Mouse (Mus musculus) myocyte (in vitro differentiated cells): ENCODE results near the gene Cct4.

ENCODE experiments used
- MYOD1 ChIP-seq, 3 experiments: IDR thresholded peaks; one replicate each; pipeline ENCODE4 v1.6.1; 2011; ENCODE audit warnings: control low read depth in 2 of 3, low read depth in 2 of 3, mild to moderate bottlenecking in 2 of 3, moderate library complexity in 1 of 3; ENCODE audit not compliant: insufficient read length in 2 of 3, control insufficient read depth in 1 of 3
- MYOG ChIP-seq, 3 experiments: IDR thresholded peaks; one replicate each; pipeline ENCODE4 v1.6.1; 2011; ENCODE audit warnings: control low read depth in 2 of 3, low read depth in 2 of 3, mild to moderate bottlenecking in 2 of 3; ENCODE audit not compliant: insufficient read length in 2 of 3, control insufficient read depth in 1 of 3, insufficient read depth in 1 of 3
- POLR2A ChIP-seq: IDR thresholded peaks from one replicate; pipeline ENCODE4 v1.6.1; 2011; ENCODE audit warnings: low read depth, mild to moderate bottlenecking, control low read depth, moderate library complexity; ENCODE audit not compliant: insufficient read length
- POLR2AphosphoS2 ChIP-seq: IDR thresholded peaks from one replicate; pipeline ENCODE4 v1.6.1; 2011; ENCODE audit warnings: low read depth, control low read depth; ENCODE audit not compliant: insufficient read length
- USF1 ChIP-seq: IDR thresholded peaks from one replicate; pipeline ENCODE4 v1.6.1; 2011; ENCODE audit warnings: low read depth, mild to moderate bottlenecking, control low read depth, moderate library complexity

DNA sequence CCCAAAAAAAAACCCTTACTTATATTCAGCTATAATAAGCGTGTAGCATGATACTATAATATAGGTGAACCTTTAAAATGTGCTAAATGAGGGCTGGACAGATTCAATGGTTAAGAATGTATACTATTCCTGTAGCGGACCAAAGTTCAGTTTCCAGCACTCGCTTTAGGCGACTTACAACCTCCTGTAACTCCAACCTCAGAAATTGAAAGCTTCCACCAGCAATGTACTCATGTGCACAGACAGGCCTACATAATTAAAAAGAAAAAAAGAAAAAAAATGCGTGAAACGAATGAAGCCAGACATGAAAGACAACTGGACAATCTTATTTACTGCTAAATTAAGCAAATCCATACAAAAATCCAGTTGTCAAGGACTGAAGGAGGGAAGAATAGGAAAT is 7.5 kb upstream of the Cct4 start:
- TF ChIP-seq USF1 (no peak), POLR2A (no peak), POLR2AphosphoS2 (no peak), MYOD1 (IDR thresholded peaks at IDR 0.05; ENCODE audit: control insufficient read depth in 1 of 3, insufficient read length in 2 of 3, low read depth in 2 of 3) (no peak), MYOG (IDR thresholded peaks at IDR 0.05; ENCODE audit: control insufficient read depth in 1 of 3, insufficient read depth in 1 of 3, insufficient read length in 2 of 3, low read depth in 2 of 3) (no peak)
